Mouse (Mus musculus) activated CD4-positive, CD25-positive, alpha-beta regulatory T cell (primary cell): ENCODE results near the gene Fam163b. TPM values are rescaled to one million over a fixed set of nuclear protein-coding genes. Genes with fewer than 3 reads are reported as not detected.

Experiments
- polyA plus RNA-seq, 2 experiments: library from polyadenylated mRNA; unstranded; fragments of 100-300 nt; shearing (Covaris generic); gene quantifications; one replicate each; pipeline ENCODE4 v1.2.1; 2017

Fam163b gene
- polyA plus RNA-seq = 1 to 10 TPM in 1 of 2 experiments, under 1 TPM in 1; 0.37 to 1.3 TPM

DNA sequence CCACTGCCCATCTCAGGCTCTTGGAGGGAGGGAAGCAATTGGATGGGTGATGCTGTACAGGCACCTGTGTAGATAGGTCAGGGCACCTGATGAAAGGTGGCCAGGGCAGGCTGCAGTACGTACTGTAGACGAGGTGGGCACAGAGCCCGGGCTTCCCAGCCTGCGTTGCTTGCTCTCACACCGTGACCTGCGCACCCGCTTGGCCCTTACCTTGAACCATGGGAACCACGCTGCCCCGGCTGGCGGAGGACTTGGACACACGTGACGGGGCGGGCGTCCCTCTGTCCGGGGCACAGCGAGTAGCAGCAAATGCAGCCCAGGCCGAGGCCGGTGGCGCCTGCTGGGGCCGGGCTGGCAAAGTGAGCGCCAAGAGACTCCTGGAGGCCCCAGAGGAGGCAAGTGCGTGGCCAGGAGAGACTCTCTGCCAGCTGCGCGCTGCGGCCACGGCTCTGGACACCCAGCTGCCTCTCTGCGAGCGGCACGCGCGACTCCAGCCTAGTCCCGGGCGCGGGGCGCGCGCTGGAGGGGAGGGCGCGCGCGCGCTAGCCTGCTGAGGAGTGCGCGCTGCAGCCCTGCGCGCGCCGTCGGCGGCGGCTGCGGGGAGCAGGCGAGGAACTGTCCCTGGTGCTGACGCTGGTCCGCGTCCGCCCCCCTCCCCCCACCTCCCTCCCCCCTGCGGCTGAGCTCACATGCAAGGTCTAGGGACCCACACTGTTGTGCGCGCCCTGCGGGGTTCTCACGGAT, at the start of gene Fam163b:
TSS of gene Fam163b (minus strand) at position 542 of the 744 bp plus-strand sequence.

DNA sequence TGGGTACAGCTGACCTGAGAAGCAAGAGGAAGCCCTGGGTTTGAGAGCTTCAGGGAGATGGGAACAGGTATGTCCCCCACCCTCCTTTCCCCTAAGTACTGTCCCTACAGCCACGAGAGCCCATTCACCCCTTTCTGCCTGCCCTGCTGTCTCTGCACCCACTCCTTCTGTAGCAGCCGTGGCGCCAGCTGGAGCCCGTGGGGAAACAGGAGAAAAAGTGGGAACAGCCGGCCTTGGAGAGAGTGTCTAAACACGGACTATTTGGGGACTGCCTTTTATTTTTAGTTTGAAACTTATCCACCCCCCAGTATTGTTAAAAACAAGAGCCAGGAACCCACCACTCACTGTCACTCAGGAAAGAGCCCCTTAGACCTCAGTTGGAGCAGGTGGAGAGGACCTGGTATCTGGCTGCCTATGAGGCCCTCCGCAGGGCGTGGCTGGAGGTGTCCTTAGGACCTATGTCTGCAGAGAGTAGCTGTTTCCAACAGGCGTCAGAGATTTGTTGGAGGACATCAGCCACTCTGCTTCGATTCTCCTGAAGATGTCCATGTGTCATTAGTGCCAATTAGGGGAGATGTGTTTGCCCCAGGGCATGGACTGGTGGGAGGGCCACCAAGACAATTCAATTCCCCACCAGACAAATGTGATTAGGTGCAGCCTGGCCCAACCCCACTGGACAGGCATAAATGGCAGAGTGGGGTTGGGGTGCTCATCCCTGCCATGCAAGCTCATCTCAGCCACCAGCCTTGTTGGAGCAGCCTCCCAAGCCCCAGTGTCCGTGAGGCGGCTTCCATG, 22.7 kb upstream of the Fam163b start, which contains the start of gene Dbh:
TSS of gene Dbh (plus strand) at position 438 of the 795 bp plus-strand sequence.

DNA sequence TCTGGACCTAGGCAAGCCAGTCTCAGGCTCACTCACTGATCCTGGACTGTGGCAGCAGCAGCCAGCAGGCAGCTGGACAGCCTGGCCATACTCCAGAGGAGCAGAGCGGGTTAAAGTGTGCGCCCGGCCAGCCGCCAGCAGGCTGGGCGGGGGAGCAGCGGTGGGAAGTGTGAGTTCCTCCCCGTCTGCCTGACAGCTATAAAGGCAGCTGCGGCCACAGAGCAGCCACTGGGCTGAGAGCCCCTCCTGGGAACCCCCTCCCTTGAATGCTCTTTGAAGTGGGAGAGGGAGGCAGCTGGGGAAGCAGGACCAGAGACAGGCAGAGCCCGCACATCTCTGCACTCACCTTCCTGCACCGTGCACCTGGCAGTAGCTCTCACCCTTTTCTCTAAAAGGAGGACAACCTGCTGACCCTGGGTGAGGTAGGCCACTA, 63.1 kb downstream of the Fam163b start, which contains the start of gene Adamtsl2:
TSS of gene Adamtsl2 (plus strand) at position 228 of the 433 bp plus-strand sequence.

DNA sequence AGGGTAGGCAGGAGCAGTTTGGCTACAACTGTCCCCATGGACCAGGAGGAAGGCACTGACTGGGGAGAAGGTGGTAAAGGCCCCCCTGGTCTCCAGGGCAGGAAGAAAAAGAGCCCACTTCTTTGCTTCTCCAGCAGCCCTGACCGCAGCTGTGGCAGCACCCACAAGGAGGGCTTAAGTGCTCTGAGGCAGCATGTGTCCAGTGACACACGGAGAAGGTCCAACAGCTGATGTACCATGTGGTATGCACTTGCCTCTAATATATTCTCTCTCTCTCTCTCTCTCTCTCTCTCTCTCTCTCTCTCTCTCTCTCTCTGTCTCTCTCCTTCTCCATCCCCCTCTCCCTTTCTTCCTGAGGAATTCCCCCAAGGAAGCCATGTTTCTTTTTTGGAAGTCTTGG, 70.3 kb downstream of the Fam163b start, which contains the start of gene Mymk:
TSS of gene Mymk (minus strand) at position 202 of the 400 bp plus-strand sequence.

Other genes with a start within 250 kb of the Fam163b start
- gene Surf6, start 239.6 kb downstream of the Fam163b start, polyA plus RNA-seq = 10 to 100 TPM; 26.7 to 34.0 TPM
- 10 to 100 TPM; 21.7 to 24.9 TPM for gene Med22, start 231.8 kb downstream of the Fam163b start, polyA plus RNA-seq
- 100 to 1,000 TPM; 246 to 349 TPM for gene Rpl7a, start 231.7 kb downstream of the Fam163b start, polyA plus RNA-seq
- 10 to 100 TPM; 43.3 to 69.2 TPM for gene Surf2, start 226.1 kb downstream of the Fam163b start, polyA plus RNA-seq
- gene Surf1, start 226.0 kb downstream of the Fam163b start, polyA plus RNA-seq = 100 to 1,000 TPM; 115 to 124 TPM
- gene Surf4, start 208.6 kb downstream of the Fam163b start, polyA plus RNA-seq = 100 to 1,000 TPM; 132 to 196 TPM
- under 1 TPM; 0.60 to 0.61 TPM for gene Stkld1, start 208.4 kb downstream of the Fam163b start, polyA plus RNA-seq
- gene Rexo4, start 178.1 kb downstream of the Fam163b start, polyA plus RNA-seq = 10 to 100 TPM; 64.3 to 65.7 TPM
- gene Adamts13, start 169.1 kb downstream of the Fam163b start, polyA plus RNA-seq = not detected
- 10 to 100 TPM; 30.6 to 35.5 TPM for gene Cacfd1, start 132.6 kb downstream of the Fam163b start, polyA plus RNA-seq
- gene Slc2a6, start 114.5 kb downstream of the Fam163b start, polyA plus RNA-seq = 1 to 10 TPM; 1.0 to 2.5 TPM
- gene Mymk, start 70.3 kb downstream of the Fam163b start, polyA plus RNA-seq = under 1 TPM in 1 of 2 experiments, not detected in 1; 0.23 TPM
- not detected for gene Adamtsl2, start 63.1 kb downstream of the Fam163b start, polyA plus RNA-seq
- gene Dbh, start 22.7 kb upstream of the Fam163b start, polyA plus RNA-seq = under 1 TPM in 1 of 2 experiments, not detected in 1; 0.06 TPM
- gene Sardh, start 105.8 kb upstream of the Fam163b start, polyA plus RNA-seq = 1 to 10 TPM in 1 of 2 experiments, under 1 TPM in 1; 0.57 to 3.4 TPM